Mouse (Mus musculus) bone marrow macrophage, adult 2 months (primary cell): ENCODE measurements at regions not wholly inside any gene's neighbourhood (a gene's known extent, or its start where the extent isn't known, plus 50 kb on each side); places are given as distances from the start of the nearest gene placed in this dataset.

Experiments
- H3K27ac ChIP-seq: 2 replicates; pipeline ENCODE4 v1.5.1; 2012; ENCODE audit warnings: low read depth, low read length; ENCODE audit not compliant: insufficient read depth
- H3K4me1 ChIP-seq: 2 replicates; pipeline ENCODE4 v1.6.1; 2012; ENCODE audit warnings: low read length; ENCODE audit not compliant: control insufficient read depth, insufficient read depth
- H3K4me3 ChIP-seq: 2 replicates; pipeline ENCODE4 v1.5.1; 2012; ENCODE audit warnings: mild to moderate bottlenecking, low read length, moderate library complexity; ENCODE audit not compliant: insufficient read depth
- CTCF ChIP-seq: IDR thresholded peaks from 2 replicates; pipeline ENCODE4 v1.5.1; 2012; ENCODE audit warnings: low read depth, mild to moderate bottlenecking, low read length, moderate library complexity
- POLR2A ChIP-seq: IDR thresholded peaks from 2 replicates; pipeline ENCODE4 v1.6.1; 2012; ENCODE audit warnings: mild to moderate bottlenecking, low read depth, low read length, borderline replicate concordance

DNA sequence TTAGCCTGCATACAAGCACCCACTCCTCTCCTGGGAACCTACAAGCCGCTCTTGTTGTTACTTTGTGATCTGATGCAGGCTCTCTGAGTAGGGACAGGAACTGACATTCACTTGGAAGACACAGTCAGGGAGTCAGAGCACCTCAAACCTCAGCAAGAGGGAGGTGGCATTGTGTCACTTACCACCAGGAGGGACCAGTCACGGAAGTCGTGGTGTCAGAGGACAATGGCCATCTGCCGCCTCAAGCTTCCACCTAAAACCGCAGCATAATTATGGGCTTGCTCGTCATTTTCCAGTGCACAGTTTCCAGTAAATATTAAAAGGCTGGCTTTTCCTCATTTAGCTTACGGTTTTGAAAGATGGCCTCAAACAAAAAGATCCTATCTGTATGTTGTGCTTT, 78.1 kb upstream of the Mki67 start:
- TF ChIP-seq POLR2A (no peak), CTCF (no peak)

DNA sequence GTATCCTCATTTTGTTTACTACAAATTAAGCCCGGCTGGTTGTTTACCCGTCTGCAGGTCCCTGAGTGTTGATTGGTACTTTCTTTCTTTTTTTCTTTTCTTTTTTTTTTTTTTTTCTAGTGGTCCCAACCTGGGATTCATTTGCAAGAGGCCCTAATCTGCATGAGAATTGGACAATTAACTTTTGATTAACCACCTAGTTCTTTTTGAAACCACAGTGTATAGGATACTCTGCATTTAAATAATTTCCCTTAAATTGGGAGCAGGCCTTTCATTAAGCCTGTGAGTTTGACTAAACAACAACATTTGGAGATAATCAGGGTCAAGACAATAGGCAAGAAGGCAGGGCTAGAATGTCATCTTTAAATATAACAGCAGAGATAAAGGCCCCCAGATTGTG, 78.5 kb upstream of the Mki67 start:
- Histone ChIP-seq H3K4me3 (no peak overlapping the region), H3K4me1 (peaks cover 5% of the 10 kb centered on the region), H3K27ac (no peak overlapping the region)
- no peak for TF ChIP-seq POLR2A
- no peak for TF ChIP-seq CTCF

More for the DNA sequence above, 78.1 kb upstream of the Mki67 start:
- H3K4me3 ChIP-seq = no peak overlapping the region
- H3K27ac ChIP-seq = no peak overlapping the region
- peaks cover 4% of the 10 kb centered on the region for H3K4me1 ChIP-seq

DNA sequence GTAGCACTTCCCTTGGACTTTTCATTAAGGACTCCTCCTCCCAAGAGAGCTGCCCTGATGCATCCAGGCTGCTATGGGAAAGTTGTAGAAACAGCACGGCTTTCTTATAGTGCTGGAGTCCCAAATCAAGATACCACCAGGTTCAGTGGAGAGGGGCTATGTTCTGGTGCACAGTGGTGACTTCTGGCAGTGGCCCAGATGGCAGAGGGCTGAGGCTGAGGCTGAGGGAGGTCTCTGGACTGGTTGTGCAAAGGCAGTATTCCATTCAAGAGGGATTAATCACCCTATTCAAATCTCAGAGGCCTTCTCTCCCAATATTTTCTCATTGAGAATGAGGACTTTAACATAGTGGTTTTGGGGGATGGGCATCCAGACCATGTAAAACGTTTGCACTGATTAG, 82.3 kb upstream of the Mki67 start:
- Histone ChIP-seq H3K4me3 (no peak overlapping the region), H3K4me1 (peaks cover 8% of the 10 kb centered on the region), H3K27ac (no peak overlapping the region)
- TF ChIP-seq POLR2A (no peak), CTCF (no peak)

DNA sequence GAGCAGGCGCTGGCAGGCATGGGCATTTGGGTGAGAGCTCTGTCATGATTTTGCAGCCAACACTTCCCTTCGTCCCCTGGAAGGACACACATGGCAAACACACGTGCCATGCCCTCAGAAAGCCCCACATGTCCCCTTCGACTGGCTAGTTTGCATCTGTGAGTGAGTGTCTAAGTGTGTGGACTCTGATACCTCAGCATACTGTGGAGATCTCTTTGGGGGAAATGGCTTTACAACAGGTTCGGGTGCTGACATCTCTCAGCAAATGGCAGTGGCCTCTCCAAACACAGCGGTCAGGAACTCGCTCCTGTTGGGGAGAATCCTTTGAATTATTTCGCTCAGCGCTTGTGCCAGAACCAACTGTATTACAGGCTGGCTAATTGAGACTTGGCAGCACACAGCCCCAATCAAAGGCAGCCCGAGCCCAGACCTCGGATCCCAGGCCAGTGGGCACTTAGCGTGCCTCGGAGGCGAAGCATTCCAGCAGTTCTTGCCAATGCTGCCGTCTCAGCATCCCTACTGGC, 86.5 kb upstream of the Mki67 start:
- Histone ChIP-seq H3K4me3 (no peak overlapping the region), H3K27ac (no peak overlapping the region), H3K4me1 (peaks cover 8% of the 10 kb centered on the region)
- TF ChIP-seq CTCF (no peak), POLR2A (no peak)

DNA sequence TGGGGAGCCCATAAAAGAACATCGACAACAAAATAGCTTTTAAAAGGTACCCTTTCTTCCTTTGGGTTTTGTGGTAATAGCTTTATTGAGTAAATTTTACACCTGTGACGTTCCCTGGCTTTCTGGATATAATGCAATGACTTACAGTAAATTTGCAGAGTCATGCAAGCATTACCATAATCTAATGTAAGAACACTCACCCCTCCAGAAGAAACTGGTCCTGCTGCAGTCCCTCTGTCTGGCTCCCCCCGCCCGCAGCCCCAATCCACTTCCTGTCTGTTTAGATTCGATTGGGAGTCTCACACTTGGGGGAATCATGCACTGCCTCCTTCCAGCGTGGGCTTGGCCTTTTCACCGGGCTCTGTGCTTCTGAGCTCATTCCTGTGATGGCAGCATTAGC, 88.6 kb upstream of the Mki67 start:
- no peak for TF ChIP-seq CTCF
- TF ChIP-seq POLR2A = no peak
- Histone ChIP-seq H3K4me3 (no peak overlapping the region), H3K27ac (no peak overlapping the region), H3K4me1 (peaks cover 9% of the 10 kb centered on the region)

DNA sequence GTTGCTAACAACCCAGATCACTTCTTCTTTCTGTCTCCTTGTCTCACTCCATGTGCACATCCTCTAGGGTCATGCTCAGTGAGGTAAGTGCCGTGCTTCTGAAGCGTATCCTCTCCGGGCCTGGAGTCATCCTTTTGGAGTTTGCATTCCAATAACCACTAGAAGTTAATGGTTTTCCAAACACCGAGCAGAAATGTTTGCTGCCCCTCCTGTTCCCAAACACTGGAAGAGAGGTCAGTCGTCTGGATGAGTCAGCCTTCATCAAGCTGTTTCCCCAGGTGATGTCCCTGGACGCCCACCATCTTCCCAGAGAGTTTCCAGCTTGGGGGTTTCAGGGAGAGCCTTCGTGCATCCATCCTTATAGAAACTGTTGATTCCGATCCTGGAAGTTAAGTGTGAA, 90.0 kb upstream of the Mki67 start:
- Histone ChIP-seq H3K27ac (no peak overlapping the region), H3K4me3 (no peak overlapping the region), H3K4me1 (peaks cover 7% of the 10 kb centered on the region)
- TF ChIP-seq CTCF = no peak
- no peak for TF ChIP-seq POLR2A

DNA sequence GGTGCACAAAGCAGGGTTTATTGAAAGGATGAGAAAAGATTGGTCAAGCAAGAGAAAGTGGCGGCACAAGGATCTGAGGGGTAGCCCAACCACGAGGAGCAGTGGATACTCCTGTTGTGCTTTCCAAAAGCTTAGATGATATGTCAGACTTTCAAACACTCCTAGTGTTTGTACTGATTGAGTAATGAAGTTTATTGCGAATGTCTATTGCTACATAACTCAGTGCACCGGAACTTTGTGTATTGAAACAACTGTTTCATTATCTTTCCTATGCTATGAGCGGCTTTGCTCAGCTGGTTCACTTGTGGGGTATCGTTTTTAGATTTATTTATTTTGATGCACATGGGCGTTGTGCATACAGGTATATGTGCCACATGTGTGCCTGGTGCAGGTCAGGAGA, 90.5 kb upstream of the Mki67 start:
- Histone ChIP-seq H3K4me1 (peaks cover 7% of the 10 kb centered on the region), H3K4me3 (no peak overlapping the region), H3K27ac (no peak overlapping the region)
- TF ChIP-seq CTCF (no peak), POLR2A (no peak)

DNA sequence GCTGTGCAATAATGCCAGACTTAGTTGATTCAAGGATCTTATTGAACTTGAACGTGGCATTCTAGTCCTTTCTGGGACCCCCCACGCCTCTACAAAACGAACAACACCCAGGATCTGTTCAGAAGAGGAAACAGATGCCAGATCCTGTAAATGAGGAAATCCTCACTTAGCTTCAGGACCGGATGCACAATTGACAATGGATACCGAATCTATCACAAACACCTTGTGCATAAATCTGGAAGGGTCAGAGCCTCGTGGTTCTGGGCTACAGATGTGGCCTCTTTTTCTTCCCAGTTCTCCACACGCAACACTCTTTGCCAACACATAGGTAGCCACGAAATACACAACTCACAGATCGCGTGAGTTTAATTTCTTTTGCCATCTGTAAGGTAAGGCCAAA, 93.0 kb upstream of the Mki67 start:
- Histone ChIP-seq H3K27ac (no peak overlapping the region), H3K4me3 (no peak overlapping the region), H3K4me1 (peaks cover 12% of the 10 kb centered on the region)
- TF ChIP-seq POLR2A (no peak), CTCF (no peak)

DNA sequence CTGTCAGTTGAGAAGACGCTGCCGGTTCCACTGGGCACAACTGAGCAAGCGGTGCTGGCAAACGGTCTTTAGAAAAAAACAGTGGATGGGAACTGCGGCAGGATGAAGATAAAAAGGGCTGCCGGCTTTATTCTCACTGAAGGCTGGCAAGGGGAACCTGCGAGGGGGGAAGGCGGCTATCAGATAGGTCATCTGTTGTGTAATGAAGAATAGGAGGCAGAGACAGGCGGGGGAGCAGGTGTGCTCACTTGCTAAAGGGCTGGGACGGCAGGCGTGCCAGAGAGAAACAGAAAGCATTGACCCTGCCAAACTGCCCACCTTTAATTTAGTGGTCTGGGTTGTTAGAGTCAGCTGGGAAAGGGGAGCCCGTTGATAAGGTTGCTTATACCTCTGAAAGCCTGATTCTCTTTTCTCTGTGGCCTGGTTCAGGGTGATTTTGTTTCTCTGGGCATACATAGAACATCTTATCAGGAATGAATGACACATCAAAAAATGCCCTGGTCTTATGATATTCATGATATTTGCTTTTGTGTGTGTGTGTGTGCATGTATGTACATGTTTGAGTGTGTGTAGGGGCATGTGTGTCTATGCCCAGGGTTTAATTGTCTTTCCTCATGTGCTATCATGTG, 93.7 kb upstream of the Mki67 start:
- TF ChIP-seq CTCF (no peak), POLR2A (no peak)
- no peak overlapping the region for H3K27ac ChIP-seq
- H3K4me3 ChIP-seq = no peak overlapping the region
- H3K4me1 ChIP-seq = peaks cover 12% of the 10 kb centered on the region

DNA sequence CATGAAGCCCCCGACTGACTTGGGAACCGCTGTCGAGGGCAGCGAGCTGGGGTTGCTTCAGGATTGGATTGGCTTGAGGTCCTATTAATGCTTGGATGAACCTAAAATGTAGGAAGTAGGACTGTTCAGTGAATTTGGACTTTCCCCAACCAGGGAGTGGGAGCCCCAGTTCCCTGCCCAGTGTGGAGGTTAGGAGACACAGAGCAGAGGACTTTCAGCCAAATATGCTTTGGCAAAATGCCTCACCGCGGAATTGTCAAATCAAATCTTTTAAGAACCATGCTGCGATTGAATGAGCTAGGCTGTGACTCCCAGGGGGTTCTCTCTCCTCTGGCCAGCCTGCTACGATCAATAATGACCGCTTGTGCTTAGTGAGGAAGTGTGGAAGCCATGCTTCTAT, 94.8 kb upstream of the Mki67 start:
- no peak for TF ChIP-seq POLR2A
- no peak for TF ChIP-seq CTCF
- Histone ChIP-seq H3K4me3 (no peak overlapping the region), H3K4me1 (peaks cover 12% of the 10 kb centered on the region), H3K27ac (no peak overlapping the region)
